ENCODE assay signal across 23 mouse cellular contexts in genomic region chr4:27781874-27782273, GRCm38 (mm10).
A peak's percentile ranks its signal among the peaks of the same experiment; 100 is the strongest.
DNase-seq lines count a peak whose midpoint lies in the region; ATAC-seq and TF ChIP-seq lines count a peak whose summit lies in the region.
"Had no signal": no experiment of that assay in that cellular context is flagged by ENCODE, and none has a peak within 500 bp of the region (broad histone marks: within the 10 kb centered on the region; RNA-seq: fewer than 3 reads in every experiment).

No protein-coding gene starts in this region.

- H3K4me1 ChIP-seq in forebrain, embryonic 14.5 days (ENCODE audit: control insufficient read depth, insufficient read depth, low read length), result no peaks in the 10 kb centered on the region
- no peaks in the 10 kb centered on the region for H3K4me1 ChIP-seq in forebrain, embryonic 15.5 days
- H3K4me1 ChIP-seq in liver, adult 2 months (ENCODE audit: control insufficient read depth, insufficient read depth, low read length), result no peaks in the 10 kb centered on the region
- H3K4me1 ChIP-seq in liver, embryonic 11.5 days (replicated peaks; ENCODE audit: control insufficient read depth, insufficient read depth, low read length), result no peaks in the 10 kb centered on the region
- no peaks in the 10 kb centered on the region for H3K4me1 ChIP-seq in lung, embryonic 16.5 days (replicated peaks; ENCODE audit: control insufficient read depth, insufficient read depth, low read length)
- H3K4me1 ChIP-seq: heart, embryonic 10.5 days; heart, embryonic 13.5 days had no signal

- no peak overlapping the region for H3K27ac ChIP-seq in forebrain, embryonic 14.5 days (ENCODE audit: low read depth, low read length)
- no peak overlapping the region for H3K27ac ChIP-seq in forebrain, embryonic 15.5 days (replicated peaks)
- H3K27ac ChIP-seq in liver, adult 2 months (replicated peaks; ENCODE audit: insufficient read depth, low read depth, low read length), result no peak overlapping the region
- no peak overlapping the region for H3K27ac ChIP-seq in liver, embryonic 11.5 days (ENCODE audit: low read depth, low read length)
- no peak overlapping the region for H3K27ac ChIP-seq in lung, embryonic 16.5 days (ENCODE audit: low read length)
- H3K27ac ChIP-seq: forebrain, embryonic 10.5 days; heart, adult 2 months; heart, embryonic 10.5 days; heart, embryonic 13.5 days; hindbrain, embryonic 14.5 days; hindbrain, postnatal 0 days had no signal

- 71% methylated on average over 2 of the region's 2 CpGs for WGBS in forebrain, embryonic 14.5 days
- 70% methylated on average over 2 of the region's 2 CpGs for WGBS in forebrain, embryonic 15.5 days
- WGBS in liver, adult 2 months, result 47% methylated on average over 2 of the region's 2 CpGs
- 57% methylated on average over 2 of the region's 2 CpGs for WGBS in liver, embryonic 11.5 days
- 36% methylated on average over 2 of the region's 2 CpGs for WGBS in lung, embryonic 16.5 days

- no peak overlapping the region for H3K4me2 ChIP-seq in forebrain, embryonic 14.5 days (ENCODE audit: low read length)
- H3K4me2 ChIP-seq in forebrain, embryonic 15.5 days (replicated peaks), result no peak overlapping the region
- no peak overlapping the region for H3K4me2 ChIP-seq in liver, embryonic 11.5 days
- no peak overlapping the region for H3K4me2 ChIP-seq in lung, embryonic 16.5 days (ENCODE audit: low read depth, low read length)
- H3K4me2 ChIP-seq: heart, embryonic 13.5 days; hindbrain, embryonic 14.5 days had no signal

- no peaks in the 10 kb centered on the region for H3K79me2 ChIP-seq in liver, adult 2 months (ENCODE audit: control insufficient read depth, insufficient read depth, low read length)

- H3K36me3 ChIP-seq in forebrain, embryonic 14.5 days (ENCODE audit: control insufficient read depth, insufficient read depth, low read length), result no peaks in the 10 kb centered on the region
- H3K36me3 ChIP-seq in forebrain, embryonic 15.5 days, result no peaks in the 10 kb centered on the region
- no peaks in the 10 kb centered on the region for H3K36me3 ChIP-seq in liver, adult 2 months (ENCODE audit: control insufficient read depth, insufficient read depth, low read length)
- no peaks in the 10 kb centered on the region for H3K36me3 ChIP-seq in liver, embryonic 11.5 days (ENCODE audit: control insufficient read depth, insufficient read depth, low read length)
- no peaks in the 10 kb centered on the region for H3K36me3 ChIP-seq in lung, embryonic 16.5 days (ENCODE audit: control insufficient read depth, insufficient read depth, low read length)
- H3K36me3 ChIP-seq: forebrain, embryonic 10.5 days; heart, embryonic 10.5 days; heart, embryonic 13.5 days had no signal

- H3K27me3 ChIP-seq in forebrain, embryonic 14.5 days (replicated peaks; ENCODE audit: control insufficient read depth, insufficient read depth, low read length), result no peaks in the 10 kb centered on the region
- H3K27me3 ChIP-seq in forebrain, embryonic 15.5 days, result no peaks in the 10 kb centered on the region
- H3K27me3 ChIP-seq in liver, adult 2 months (ENCODE audit: control insufficient read depth, insufficient read depth, low read length), result no peaks in the 10 kb centered on the region
- no peaks in the 10 kb centered on the region for H3K27me3 ChIP-seq in liver, embryonic 11.5 days (replicated peaks; ENCODE audit: control insufficient read depth, insufficient read depth, low read length)
- no peaks in the 10 kb centered on the region for H3K27me3 ChIP-seq in lung, embryonic 16.5 days (ENCODE audit: control insufficient read depth, insufficient read depth, low read depth, low read length)
- H3K27me3 ChIP-seq: heart, embryonic 13.5 days had no signal

- H3K9me3 ChIP-seq in forebrain, embryonic 14.5 days (replicated peaks; ENCODE audit: control insufficient read depth, low read length), result no peaks in the 10 kb centered on the region
- no peaks in the 10 kb centered on the region for H3K9me3 ChIP-seq in forebrain, embryonic 15.5 days
- no peaks in the 10 kb centered on the region for H3K9me3 ChIP-seq in liver, embryonic 11.5 days (ENCODE audit: control insufficient read depth, low read length)
- no peaks in the 10 kb centered on the region for H3K9me3 ChIP-seq in lung, embryonic 16.5 days (ENCODE audit: control insufficient read depth, low read length)
- H3K9me3 ChIP-seq: forebrain, embryonic 10.5 days; heart, embryonic 10.5 days; heart, embryonic 13.5 days had no signal

- peak; percentile 3 for DNase-seq in adrenal gland, postnatal 10 days
- DNase-seq in adrenal gland, adult 18-20 months (ENCODE audit: low spot score in 2 of 2), result no peak
- DNase-seq in forebrain, embryonic 14.5 days (ENCODE audit: low spot score), result peak; percentile 38
- DNase-seq in liver, adult 2 months (ENCODE audit: extremely low read depth, low read depth, low spot score), result peak; percentile 4
- DNase-seq in liver, embryonic 11.5 days (ENCODE audit: low spot score), result no peak
- DNase-seq in lung, postnatal 10 days, result no peak
- DNase-seq: adrenal gland, postnatal 14 days; cerebellum, adult 11-12 months; cerebellum, adult 8-10 months; gastrocnemius, postnatal 10 days; gastrocnemius, postnatal 36 days; heart, adult 2 months; heart, postnatal 14 days; heart, postnatal 4 days had no signal

- TF ChIP-seq POLR2A in liver, adult 2 months (IDR thresholded peaks at IDR 0.05; ENCODE audit: extremely low read depth, insufficient read depth, low read length), result no peak

- no peak for ATAC-seq in forebrain, embryonic 14.5 days
- no peak for ATAC-seq in forebrain, embryonic 15.5 days (replicated peaks)
- ATAC-seq in liver, embryonic 11.5 days (replicated peaks; ENCODE audit: low FRiP score), result no peak
- ATAC-seq in lung, embryonic 16.5 days (ENCODE audit: low read depth), result peak; percentile 97
- ATAC-seq: activated CD4-positive, CD25-positive, alpha-beta regulatory T cell, adult 4 months; hindbrain, postnatal 0 days; intestine, postnatal 0 days had no signal

- no peak overlapping the region for H3K9ac ChIP-seq in forebrain, embryonic 14.5 days (ENCODE audit: low read length)
- no peak overlapping the region for H3K9ac ChIP-seq in forebrain, embryonic 15.5 days (replicated peaks)
- no peak overlapping the region for H3K9ac ChIP-seq in liver, adult 2 months (ENCODE audit: low read depth, low read length)
- no peak overlapping the region for H3K9ac ChIP-seq in liver, embryonic 11.5 days (ENCODE audit: low read depth, low read length)
- no peak overlapping the region for H3K9ac ChIP-seq in lung, embryonic 16.5 days (ENCODE audit: low read length)
- H3K9ac ChIP-seq: heart, embryonic 13.5 days; hindbrain, embryonic 14.5 days had no signal

- H3K4me3 ChIP-seq in forebrain, embryonic 14.5 days (ENCODE audit: low read depth, low read length), result no peak overlapping the region
- H3K4me3 ChIP-seq in forebrain, embryonic 15.5 days, result no peak overlapping the region
- H3K4me3 ChIP-seq in liver, adult 2 months (ENCODE audit: insufficient read depth, low read depth, low read length), result no peak overlapping the region
- no peak overlapping the region for H3K4me3 ChIP-seq in liver, embryonic 11.5 days (ENCODE audit: low read depth, low read length)
- H3K4me3 ChIP-seq in lung, embryonic 16.5 days (ENCODE audit: low read length), result no peak overlapping the region
- H3K4me3 ChIP-seq: forebrain, embryonic 10.5 days; heart, adult 2 months; heart, embryonic 10.5 days; heart, embryonic 13.5 days had no signal

- no peak for TF ChIP-seq CTCF in liver, adult 2 months (IDR thresholded peaks at IDR 0.05; ENCODE audit: low read depth, low read length)

Comparison
In these comparisons a context has a peak if more than half of its experiments do, and no peak if none do; other contexts are left out.
1. DNase-seq: peak in adrenal gland, postnatal 10 days (single experiment), forebrain, embryonic 14.5 days (single experiment) and liver, adult 2 months (single experiment); none in adrenal gland, adult 18-20 months (0 of 2), liver, embryonic 11.5 days (single experiment) and lung, postnatal 10 days (single experiment).